Mouse (Mus musculus) CH12.LX (cell line): ENCODE measurements around the gene Trarg1. TPM values are rescaled to one million over a fixed set of nuclear protein-coding genes. Genes with fewer than 3 reads are reported as not detected.

Source experiments
- DNase-seq: peaks from one replicate; pipeline ENCODE4 v3.0.0-alpha.2; 2013; ENCODE audit errors: extremely low read depth
- H3K27ac ChIP-seq: 2 replicates; pipeline ENCODE4 v1.5.1; 2012; ENCODE audit warnings: low read depth, mild to moderate bottlenecking, control low read depth, moderate library complexity; ENCODE audit not compliant: insufficient read depth
- H3K27me3 ChIP-seq: replicated peaks from 2 replicates; pipeline ENCODE3; 2012; ENCODE audit warnings: inconsistent platforms
- H3K36me3 ChIP-seq, 2 experiments: replicated peaks in 1 of 2; 2 replicates each; pipeline versions ENCODE3 to v1.6.1; 2012; ENCODE audit warnings: inconsistent platforms in 1 of 2, low read length in 1 of 2, mild to moderate bottlenecking in 1 of 2, mixed read lengths in 1 of 2, moderate library complexity in 1 of 2; ENCODE audit not compliant: control insufficient read depth in 1 of 2, insufficient read depth in 1 of 2
- H3K4me1 ChIP-seq, 2 experiments: 2 replicates each; pipeline ENCODE4 v1.6.1; 2012; ENCODE audit warnings: inconsistent platforms in 1 of 2, moderate library complexity in 1 of 2; ENCODE audit not compliant: insufficient read depth in 2 of 2, control insufficient read depth in 1 of 2
- H3K4me2 ChIP-seq: 2 replicates; pipeline ENCODE4 v1.6.1; 2012; ENCODE audit warnings: low read depth, mild to moderate bottlenecking, control low read depth; ENCODE audit not compliant: poor library complexity, insufficient read depth, severe bottlenecking
- H3K4me3 ChIP-seq, 3 experiments: fragments of 150-350 bp in 1 of 3; sonication (generic) in 1 of 3; replicated peaks in 1 of 3; 2 replicates each; pipeline versions ENCODE3 to v1.5.1; 2011 to 2012; ENCODE audit warnings: low read depth in 2 of 3, low read length in 2 of 3, mild to moderate bottlenecking in 2 of 3, moderate library complexity in 2 of 3, control low read depth in 1 of 3, improper control_type of control experiment in 1 of 3, inconsistent platforms in 1 of 3, mixed read lengths in 1 of 3; ENCODE audit not compliant: poor library complexity in 1 of 3
- H3K79me2 ChIP-seq: replicated peaks from 2 replicates; pipeline ENCODE4 v1.6.1; 2012; ENCODE audit warnings: mild to moderate bottlenecking, moderate library complexity; ENCODE audit not compliant: control insufficient read depth, poor library complexity, insufficient read depth, severe bottlenecking; ENCODE audit errors: extremely low read depth
- H3K9ac ChIP-seq: 2 replicates; pipeline ENCODE4 v1.6.1; 2012; ENCODE audit warnings: low read depth, mild to moderate bottlenecking, control low read depth, moderate library complexity; ENCODE audit not compliant: insufficient read depth
- H3K9me3 ChIP-seq: replicated peaks from 2 replicates; pipeline ENCODE3; 2012; ENCODE audit warnings: low read length, inconsistent platforms, mixed read lengths
- CTCF ChIP-seq, 2 experiments: IDR thresholded peaks in 1 of 2; conservative IDR thresholded peaks in 1 of 2; 2 replicates each; pipeline ENCODE4 v1.5.1; 2011 to 2012; ENCODE audit warnings: low read depth in 2 of 2, low read length in 2 of 2, improper control_type of control experiment in 1 of 2, inconsistent platforms in 1 of 2, mild to moderate bottlenecking in 1 of 2, moderate library complexity in 1 of 2
- E2F4 ChIP-seq: IDR thresholded peaks from 2 replicates; pipeline ENCODE4 v1.6.1; 2011; ENCODE audit warnings: low read depth, low read length, improper control_type of control experiment; ENCODE audit not compliant: insufficient replicate concordance
- EP300 ChIP-seq: IDR thresholded peaks from 2 replicates; pipeline ENCODE4 v1.6.1; 2011; ENCODE audit warnings: low read length, improper control_type of control experiment
- IRF4 ChIP-seq: IDR thresholded peaks from 2 replicates; pipeline ENCODE4 v1.6.1; 2014; ENCODE audit warnings: low read depth, mild to moderate bottlenecking, inconsistent platforms, low read length, improper control_type of control experiment
- JUN ChIP-seq: IDR thresholded peaks from 2 replicates; pipeline ENCODE4 v1.6.1; 2011; ENCODE audit warnings: low read depth, mild to moderate bottlenecking, low read length, improper control_type of control experiment, moderate library complexity; ENCODE audit not compliant: insufficient read depth
- JUND ChIP-seq: conservative IDR thresholded peaks from 2 replicates; pipeline ENCODE4 v1.6.1; 2011; ENCODE audit warnings: low read depth, low read length, improper control_type of control experiment
- KAT2A ChIP-seq: IDR thresholded peaks from 2 replicates; pipeline ENCODE4 v1.6.1; 2012; ENCODE audit warnings: low read length, improper control_type of control experiment, inconsistent platforms; ENCODE audit not compliant: insufficient replicate concordance
- MAX ChIP-seq: IDR thresholded peaks from 2 replicates; pipeline ENCODE4 v1.6.1; 2011; ENCODE audit warnings: low read length, improper control_type of control experiment
- MYC ChIP-seq: IDR thresholded peaks from 2 replicates; pipeline ENCODE4 v1.6.1; 2011; ENCODE audit warnings: low read depth, mild to moderate bottlenecking, improper control_type of control experiment, low read length
- NELFE ChIP-seq: IDR thresholded peaks from 2 replicates; pipeline ENCODE4 v1.6.1; 2011; ENCODE audit warnings: low read depth, low read length, improper control_type of control experiment
- NRF1 ChIP-seq: IDR thresholded peaks from 2 replicates; pipeline ENCODE4 v1.6.1; 2014; ENCODE audit warnings: low read depth, mild to moderate bottlenecking, inconsistent platforms, low read length, improper control_type of control experiment, moderate library complexity
- PAX5 ChIP-seq: IDR thresholded peaks from 2 replicates; pipeline ENCODE4 v1.6.1; 2012; ENCODE audit warnings: low read length, inconsistent platforms, mixed read lengths
- RAD21 ChIP-seq: IDR thresholded peaks from 2 replicates; pipeline ENCODE4 v1.6.1; 2011; ENCODE audit warnings: low read depth, mild to moderate bottlenecking, low read length, improper control_type of control experiment, moderate library complexity
- RCOR1 ChIP-seq: conservative IDR thresholded peaks from 2 replicates; pipeline ENCODE4 v1.6.1; 2012; ENCODE audit warnings: low read depth, mild to moderate bottlenecking, inconsistent platforms, low read length, improper control_type of control experiment
- SIN3A ChIP-seq: IDR thresholded peaks from 2 replicates; pipeline ENCODE4 v1.6.1; 2012; ENCODE audit warnings: low read length, improper control_type of control experiment, inconsistent platforms
- SMC3 ChIP-seq: IDR thresholded peaks from 2 replicates; pipeline ENCODE4 v1.6.1; 2011; ENCODE audit warnings: low read depth, low read length, improper control_type of control experiment
- TCF12 ChIP-seq: IDR thresholded peaks from 2 replicates; pipeline ENCODE4 v1.6.1; 2014; ENCODE audit warnings: low read depth, mild to moderate bottlenecking, inconsistent platforms, low read length, improper control_type of control experiment
- UBTF ChIP-seq: IDR thresholded peaks from 2 replicates; pipeline ENCODE4 v1.6.1; 2012; ENCODE audit warnings: low read depth, mild to moderate bottlenecking, inconsistent platforms, low read length, improper control_type of control experiment, moderate library complexity
- USF1 ChIP-seq: IDR thresholded peaks from 2 replicates; pipeline ENCODE4 v1.6.1; 2014; ENCODE audit warnings: low read depth, mild to moderate bottlenecking, inconsistent platforms, low read length, improper control_type of control experiment
- ZMIZ1 ChIP-seq: IDR thresholded peaks from 2 replicates; pipeline ENCODE4 v1.6.1; 2012; ENCODE audit warnings: low read depth, mild to moderate bottlenecking, inconsistent platforms, low read length, improper control_type of control experiment
- ZNF384 ChIP-seq: IDR thresholded peaks from 2 replicates; pipeline ENCODE4 v1.6.1; 2012; ENCODE audit warnings: low read depth, low read length, improper control_type of control experiment, inconsistent platforms
- dilution Hi-C: fragments of 300-500 bp; cut with MboI; formaldehyde crosslinking; loops from 2 replicates; pipeline ENCODE4 v1.14.3; 2020; ENCODE audit warnings: low sequenced_read_pairs; ENCODE audit not compliant: extremely low pct_unique_long_range_greater_than_20kb, extremely low pct_ligation_motif_present
- in situ Hi-C: fragments of 300-500 bp; cut with MboI; formaldehyde crosslinking; loops from 3 replicates; pipeline ENCODE4 v1.14.3; 2019; ENCODE audit warnings: low sequenced_read_pairs, low pct_ligation_motif_present, low pct_unique_long_range_greater_than_20kb, mixed read lengths
- polyA plus RNA-seq: library from polyadenylated mRNA; unstranded; fragments of >175 nt; gene quantifications from 2 replicates; pipeline ENCODE4 v1.2.1, GENCODE M21; 2012; ENCODE audit warnings: low read depth; ENCODE audit not compliant: insufficient read length
- total RNA-seq, 2 experiments: library from RNA; depleted of rRNA; stranded (reverse); fragments of 300-350 nt in 1 of 2; fragments of >200 nt in 1 of 2; gene quantifications; 2 replicates each; pipeline ENCODE4 v1.2.3; 2012 to 2014

Trarg1 gene
- total and polyA plus RNA-seq, 3 experiments = not detected

GRCm38 (mm10) chr11:76650862-76651560 is 28.6 kb upstream of the Trarg1 start:
- dilution Hi-C loops = no loop called here
- Histone ChIP-seq H3K4me1 (peaks cover 6 to 9% of the 10 kb centered on the region in 2 experiments; a peak in 2 of 4 replicates), H3K4me3 (no peak overlapping the region), H3K9ac (no peak overlapping the region), H3K9me3 (peaks cover 2% of the 10 kb centered on the region), H3K4me2 (no peak overlapping the region), H3K79me2 (no peaks in the 10 kb centered on the region), H3K27ac (no peak overlapping the region), H3K27me3 (peaks cover 10% of the 10 kb centered on the region), H3K36me3 (no peaks in the 10 kb centered on the region)
- no peak for DNase-seq
- in situ Hi-C loops = no loop called here
- TF ChIP-seq SMC3 = no peak
- TF ChIP-seq JUN = no peak
- no peak for TF ChIP-seq NELFE
- TF ChIP-seq USF1 = no peak
- TF ChIP-seq ZMIZ1 = no peak

- in situ Hi-C loops (no loop called here), dilution Hi-C loops (no loop called here)
- H3K9me3 ChIP-seq = peaks cover 2% of the 10 kb centered on the region
- H3K4me2 ChIP-seq = no peak overlapping the region
- peaks cover 0 to 6% of the 10 kb centered on the region in 2 experiments; a peak in 1 of 4 replicates for H3K4me1 ChIP-seq
- H3K27ac ChIP-seq = no peak overlapping the region
- TF ChIP-seq TCF12 (no peak), MYC (no peak), PAX5 (no peak), JUN (no peak), SIN3A (no peak), USF1 (no peak), ZNF384 (no peak)
- peak; percentile 14 for DNase-seq
- H3K36me3 ChIP-seq = no peaks in the 10 kb centered on the region
- H3K4me3 ChIP-seq = no peak overlapping the region
- H3K9ac ChIP-seq = no peak overlapping the region
- peaks cover 11% of the 10 kb centered on the region for H3K27me3 ChIP-seq
- H3K79me2 ChIP-seq = no peaks in the 10 kb centered on the region
Observed at GRCm38 (mm10) chr11:76652838-76653334, 26.7 kb upstream of the Trarg1 start.

- peak; percentile 74 for DNase-seq
- H3K4me1 ChIP-seq = peaks cover 0 to 6% of the 10 kb centered on the region in 2 experiments; a peak in 1 of 4 replicates
- dilution Hi-C loops = no loop called here
- peak; percentile 74 for TF ChIP-seq SMC3
- TF ChIP-seq UBTF = no peak
- TF ChIP-seq KAT2A = no peak
- TF ChIP-seq IRF4 = no peak; the same call in 1 of the 2 replicates
- TF ChIP-seq SIN3A = no peak
- peak; percentile 40; the same call in 1 of the 2 replicates for TF ChIP-seq NELFE
- no peak for TF ChIP-seq RCOR1
- peak; percentile 95 for TF ChIP-seq RAD21
- no peak for TF ChIP-seq EP300
- TF ChIP-seq NRF1 = no peak
- TF ChIP-seq USF1 = no peak
- no peak for TF ChIP-seq E2F4
- TF ChIP-seq JUND = no peak
- no peak for TF ChIP-seq PAX5
- TF ChIP-seq MAX = 0 out of 2 replicates have a peak, but pooled peaks have one; percentile 18
- peak; percentile 77 to 88 for TF ChIP-seq CTCF (conservative IDR thresholded peaks at IDR 0.05 in 1 of 2, IDR thresholded peaks at IDR 0.05 in 1 of 2; ENCODE audit: low read depth in 2 of 2, low read length in 2 of 2)
- peaks cover 17% of the 10 kb centered on the region for H3K27me3 ChIP-seq
- in situ Hi-C loops = no loop called here
- no peaks in the 10 kb centered on the region for H3K79me2 ChIP-seq
- H3K9ac ChIP-seq = peak overlapping the region; percentile 31; the same call in 1 of the 2 replicates
- H3K4me2 ChIP-seq = peak overlapping the region; percentile 64
- no peak overlapping the region for H3K27ac ChIP-seq
- no peaks in the 10 kb centered on the region for H3K36me3 ChIP-seq
- peak overlapping the region in 2 of 3 experiments; percentile 20 for H3K4me3 ChIP-seq
- peaks cover 2% of the 10 kb centered on the region for H3K9me3 ChIP-seq
Observed at GRCm38 (mm10) chr11:76655106-76655505, 24.5 kb upstream of the Trarg1 start.
